Mouse (Mus musculus): ENCODE results near the gene Vmp1. TPM values are rescaled to one million over a fixed set of nuclear protein-coding genes. Genes with fewer than 3 reads are reported as not detected.

Vmp1 gene
- total RNA-seq, 2 experiments from 2014 or later, result 106 to 139 TPM

DNA sequence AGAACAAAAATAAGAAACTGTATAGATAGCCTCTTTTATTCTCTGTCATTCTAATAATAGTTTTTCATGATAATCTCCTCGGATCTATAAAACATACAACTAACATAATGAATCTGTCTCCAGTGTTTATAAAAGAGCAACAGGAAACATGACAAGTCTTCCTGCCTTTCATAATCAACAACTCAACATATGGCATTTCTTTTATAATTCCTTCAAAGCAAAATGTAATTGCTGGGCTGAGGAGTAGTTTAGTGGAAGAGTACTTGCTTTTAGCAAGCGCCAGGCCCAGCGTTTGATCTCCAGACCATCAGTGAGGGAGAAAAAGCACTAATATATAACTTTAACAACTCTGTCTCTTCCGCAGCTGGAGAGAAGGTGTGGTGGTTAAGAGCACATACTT lies 41.9 kb downstream of the Vmp1 start:
- no peak for DNase-seq (ENCODE audit: low spot score in 2 of 2)

DNA sequence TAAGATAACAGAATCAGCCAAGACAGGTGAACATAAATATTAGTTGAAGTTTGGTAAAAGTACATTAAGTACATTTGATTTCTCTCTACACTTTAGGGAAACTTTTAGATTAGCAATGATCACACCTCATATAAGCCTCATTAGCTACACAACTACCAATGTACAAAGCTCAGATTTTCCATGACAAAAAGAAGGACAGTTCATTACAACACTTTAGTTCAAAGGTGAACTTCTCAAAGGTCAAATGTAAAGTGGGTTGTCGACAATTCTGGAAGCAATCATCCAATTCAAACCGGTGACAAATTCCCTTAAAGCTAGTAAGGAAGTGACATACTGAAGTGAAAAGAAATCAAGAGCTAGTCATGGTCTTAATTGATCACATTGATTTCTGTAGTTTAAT lies 45.9 kb downstream of the Vmp1 start:
- no peak for DNase-seq (ENCODE audit: low spot score in 2 of 2)

DNA sequence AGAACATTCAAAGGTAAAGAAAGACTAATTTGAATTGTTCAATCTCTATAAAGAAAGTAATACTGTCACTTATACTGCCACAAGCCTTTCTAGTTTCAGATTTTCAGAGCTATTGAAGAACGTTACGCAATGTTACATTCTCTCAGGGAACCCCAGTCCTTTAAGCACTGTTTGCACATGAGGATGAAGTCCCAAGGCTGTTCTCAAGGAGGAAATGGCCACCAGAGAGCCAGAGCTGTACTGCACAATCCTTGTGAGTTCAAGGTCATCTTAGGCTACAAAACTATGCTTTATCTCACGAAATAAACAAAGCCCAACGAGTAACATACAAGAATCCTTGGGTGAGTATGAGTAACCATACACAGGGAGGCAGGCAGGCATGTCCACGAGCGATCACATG lies 49.2 kb downstream of the Vmp1 start:
- DNase-seq (ENCODE audit: low spot score in 2 of 2), result no peak

DNA sequence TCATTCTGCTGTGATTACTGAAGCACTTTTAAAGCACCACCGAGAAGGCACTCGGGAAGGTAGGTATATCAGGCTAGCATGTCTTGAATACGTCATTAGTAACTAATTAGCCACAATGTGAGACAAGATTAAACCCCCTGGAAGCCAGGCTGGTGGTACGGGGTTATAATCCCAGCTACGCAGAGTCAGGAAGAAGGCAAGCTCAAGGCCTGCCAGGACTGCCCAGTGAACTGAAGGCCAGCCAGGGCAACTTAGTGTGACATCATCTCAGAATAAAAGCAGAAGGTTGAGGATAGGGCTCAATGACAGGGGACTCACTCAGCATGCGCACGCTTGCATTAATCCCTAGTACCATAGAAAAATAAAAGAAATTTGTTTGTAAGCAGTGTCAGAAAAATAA lies 53.7 kb downstream of the Vmp1 start:
- peak in 1 of 2 experiments; percentile 48 for DNase-seq (ENCODE audit: low spot score in 2 of 2)

DNA sequence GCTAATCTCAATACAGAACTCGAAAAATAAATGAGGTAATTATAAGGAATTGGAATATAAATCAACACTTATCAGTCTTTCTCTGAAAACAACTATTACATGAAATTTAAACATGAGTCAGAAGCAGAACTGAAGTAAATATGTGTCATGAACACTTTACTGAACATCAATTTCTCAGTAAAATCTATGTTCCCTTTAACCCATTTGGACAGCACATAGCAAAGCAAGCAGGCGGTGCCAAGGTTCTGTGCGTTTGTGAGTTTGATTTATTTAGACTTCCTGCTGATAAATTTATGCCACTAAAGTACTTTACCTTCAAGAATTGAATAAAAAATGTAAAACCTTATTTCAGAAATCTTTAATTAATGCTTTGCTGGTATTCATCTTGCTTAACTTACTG lies 54.2 kb downstream of the Vmp1 start:
- DNase-seq (ENCODE audit: low spot score in 2 of 2), result no peak

DNA sequence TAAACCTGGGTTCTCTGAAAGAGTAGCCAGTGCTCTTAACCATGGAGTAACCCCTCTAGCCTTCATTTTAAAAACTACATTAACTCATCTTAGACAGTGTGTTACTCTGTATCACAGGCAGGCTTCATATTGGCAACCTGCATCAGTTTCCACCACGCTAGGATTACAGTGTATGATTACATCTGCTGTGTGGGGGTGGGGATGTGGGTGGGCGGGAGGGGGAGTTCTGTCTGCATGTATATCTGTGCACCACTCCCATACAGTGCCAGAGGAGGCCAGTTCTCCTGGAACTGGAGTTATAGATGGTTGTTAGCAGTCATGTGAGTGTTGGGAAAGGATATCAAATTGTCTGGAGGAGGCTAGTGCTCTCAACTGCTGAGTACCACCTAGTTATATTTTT lies 55.2 kb downstream of the Vmp1 start:
- no peak for DNase-seq (ENCODE audit: low spot score in 2 of 2)

DNA sequence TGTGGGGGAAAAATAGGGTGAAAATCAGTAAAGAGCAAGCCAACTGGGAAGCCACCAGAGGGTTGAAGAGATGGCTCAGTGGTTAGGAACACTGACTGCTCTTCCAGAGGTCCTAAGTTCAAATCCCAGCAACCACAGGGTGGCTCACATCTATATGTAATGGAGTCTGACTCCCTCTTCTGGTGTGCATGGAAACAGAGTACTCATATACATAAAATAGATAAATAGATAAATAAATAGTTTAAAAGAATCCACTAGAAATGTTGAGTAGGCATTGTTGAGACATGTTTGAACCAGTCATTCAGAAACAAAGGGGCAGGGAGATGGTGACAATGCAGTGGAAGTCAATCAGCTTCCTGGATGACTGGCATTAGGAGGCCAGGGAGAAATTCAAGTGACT lies 56.0 kb downstream of the Vmp1 start:
- DNase-seq (ENCODE audit: low spot score in 2 of 2), result no peak

DNA sequence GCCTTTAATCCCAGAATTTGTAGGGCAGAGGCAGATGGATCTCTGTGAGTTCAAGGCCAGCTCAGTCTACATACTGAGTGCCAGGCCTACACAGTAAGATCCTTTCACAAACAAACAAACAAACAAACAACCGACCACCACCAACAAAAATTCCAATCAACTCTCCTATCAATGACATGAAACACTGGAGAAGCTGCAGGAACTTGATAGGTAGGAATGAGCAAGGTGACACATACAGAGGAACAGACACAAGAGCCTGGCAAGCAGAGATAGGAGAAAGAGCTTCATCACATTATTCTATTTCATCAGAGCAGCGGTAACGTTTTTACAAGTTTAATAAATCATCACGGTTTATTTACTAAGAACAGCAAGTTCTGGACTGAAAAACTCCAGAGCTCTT lies 56.9 kb downstream of the Vmp1 start:
- DNase-seq (ENCODE audit: low spot score in 2 of 2), result no peak

DNA sequence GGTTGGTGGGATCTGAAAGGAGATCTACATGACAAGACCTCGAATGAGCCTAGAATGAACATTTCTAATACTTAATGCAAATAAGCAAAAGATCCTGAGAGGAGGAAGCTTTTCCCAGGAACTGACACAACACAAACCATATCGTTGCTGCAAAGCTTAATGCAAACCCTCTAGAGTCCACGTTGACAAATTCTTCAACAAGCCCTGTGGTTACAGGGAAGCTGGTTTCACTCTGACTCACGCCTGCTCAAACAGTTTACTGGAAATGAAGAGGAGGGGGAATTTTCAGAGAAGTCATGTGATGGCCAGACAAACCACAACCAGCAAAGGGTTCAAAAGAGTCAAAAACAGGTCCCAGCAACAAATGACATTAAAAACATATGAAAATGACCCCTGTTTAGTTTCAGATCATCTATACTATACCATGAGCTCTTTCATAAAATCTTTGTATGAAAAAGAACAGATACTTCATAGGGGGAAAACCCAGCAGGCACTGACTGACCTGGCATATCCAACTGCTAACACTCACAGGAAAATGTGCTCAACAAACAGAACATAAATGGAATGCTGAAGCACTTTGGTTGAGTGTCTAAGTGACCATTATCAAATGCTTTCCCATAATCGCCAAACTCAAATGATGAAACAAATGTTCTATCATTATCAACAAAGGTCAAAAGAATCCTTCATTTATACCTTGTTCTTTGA lies 59.2 kb downstream of the Vmp1 start:
- no peak for DNase-seq (ENCODE audit: low spot score in 2 of 2)

DNA sequence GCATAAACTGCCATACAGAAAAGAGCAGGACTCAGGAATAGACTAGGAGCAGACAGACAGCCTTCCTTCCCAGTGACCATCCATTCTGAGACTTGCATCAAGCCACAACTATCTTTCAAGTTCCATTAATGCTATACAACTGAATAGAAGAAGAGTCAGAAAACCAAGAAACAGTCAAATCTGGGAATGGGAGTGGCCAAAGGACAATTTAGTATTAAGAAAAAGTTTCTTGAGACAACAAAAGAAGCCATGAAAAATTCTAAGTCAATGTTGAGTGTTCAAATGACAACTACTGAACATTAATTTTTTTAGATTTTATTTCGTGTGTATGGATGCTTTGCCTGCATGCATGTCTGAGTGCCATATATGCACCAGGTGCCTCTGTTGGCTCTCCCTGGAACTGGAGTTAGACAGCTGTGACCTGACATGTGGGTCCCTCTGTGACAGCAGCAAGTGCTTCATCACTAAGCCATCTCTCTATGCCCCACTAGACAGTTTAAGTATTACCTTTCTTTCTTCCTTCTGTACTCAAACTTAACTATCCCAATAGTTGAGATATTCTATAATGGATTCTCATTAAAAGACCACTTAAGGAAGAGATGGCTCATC lies 60.1 kb downstream of the Vmp1 start:
- no peak for DNase-seq (ENCODE audit: low spot score in 2 of 2)

DNA sequence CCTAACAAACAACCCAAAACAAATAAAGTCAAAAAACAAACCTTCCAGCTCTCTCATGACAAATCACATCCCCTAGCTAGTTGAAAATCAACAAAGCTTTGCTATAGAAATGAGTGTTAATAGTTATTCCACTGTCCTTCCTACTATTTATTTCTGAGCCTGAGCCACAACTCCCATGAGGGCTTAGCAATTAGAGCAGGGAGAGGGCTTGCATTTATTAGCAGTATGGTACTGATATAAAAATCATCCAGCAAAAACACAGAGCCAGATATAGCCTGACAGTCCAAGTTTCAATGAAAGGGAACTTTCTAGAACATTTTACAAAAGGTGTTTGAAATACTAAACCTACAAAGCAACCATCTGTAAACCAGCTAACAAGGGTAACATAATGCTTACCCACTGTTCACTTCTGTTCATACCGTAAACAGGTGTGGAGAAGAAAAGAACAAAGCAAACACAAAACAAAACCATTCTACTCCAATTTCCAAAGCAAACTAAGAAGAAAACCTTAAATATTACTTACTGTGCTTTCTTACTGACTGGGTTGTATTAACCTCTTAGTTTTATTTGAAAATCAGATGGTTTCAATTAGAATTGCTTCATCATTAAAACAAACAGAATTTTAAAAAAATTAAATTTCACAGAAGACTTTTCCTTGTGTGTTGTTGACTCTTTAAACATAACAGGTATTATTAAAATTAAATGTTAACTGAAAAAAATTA lies 61.3 kb downstream of the Vmp1 start:
- no peak for DNase-seq (ENCODE audit: low spot score in 2 of 2)

DNA sequence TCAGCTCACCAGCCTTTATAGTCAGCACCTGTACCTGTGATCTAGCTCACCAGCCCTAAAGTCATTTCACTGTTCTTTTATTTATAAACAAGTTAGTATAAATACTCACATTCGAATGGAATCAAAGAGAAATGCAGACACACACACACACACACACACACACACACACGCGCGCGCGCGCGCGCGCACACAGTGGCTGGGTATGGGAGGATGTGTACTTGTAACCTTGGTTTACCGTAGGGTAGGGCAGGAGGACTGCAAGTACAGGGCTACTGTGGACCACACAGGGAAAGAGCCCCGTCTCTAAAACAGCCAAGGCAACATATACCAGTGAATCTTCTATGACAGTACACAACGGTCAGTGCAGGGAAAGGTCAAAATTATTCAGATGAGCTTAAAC lies 62.5 kb downstream of the Vmp1 start:
- DNase-seq (ENCODE audit: low spot score in 2 of 2), result no peak

DNA sequence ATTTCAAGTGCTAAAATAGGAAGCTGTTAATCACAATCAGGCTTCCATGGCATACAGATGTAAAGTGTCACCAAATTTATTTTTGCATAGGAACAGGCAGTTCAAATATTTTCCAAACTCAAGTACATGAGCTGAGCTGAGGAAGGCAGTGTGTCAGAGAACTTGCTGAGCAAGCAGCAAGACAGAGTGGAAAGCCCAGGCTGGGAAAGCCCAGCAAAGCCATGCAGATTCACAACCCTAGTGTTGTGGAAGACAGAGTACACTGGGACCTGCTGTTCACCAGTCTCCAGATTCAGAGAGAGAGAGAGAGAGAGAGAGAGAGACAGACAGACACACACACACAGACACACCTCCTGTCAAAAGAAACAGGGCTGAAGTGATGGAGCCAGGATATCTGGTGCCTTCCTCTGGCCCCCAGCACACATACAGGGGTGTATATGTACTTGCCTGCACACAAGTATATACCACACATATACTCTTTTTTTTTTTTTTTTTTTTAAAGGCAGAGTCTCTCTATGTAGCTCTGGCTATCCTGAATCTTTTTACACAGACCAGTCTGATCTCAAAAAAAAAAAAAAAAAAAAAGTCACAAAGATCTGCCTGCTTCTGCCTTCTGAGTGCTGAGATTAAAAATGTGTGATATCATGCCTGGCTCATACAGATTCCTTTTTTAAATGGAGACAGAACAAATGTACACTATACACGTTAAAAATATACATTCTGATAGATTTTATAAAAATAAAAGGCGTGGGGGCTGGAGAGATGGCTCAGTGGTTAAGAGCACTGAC lies 64.9 kb downstream of the Vmp1 start:
- no peak for DNase-seq (ENCODE audit: low spot score in 2 of 2)

DNA sequence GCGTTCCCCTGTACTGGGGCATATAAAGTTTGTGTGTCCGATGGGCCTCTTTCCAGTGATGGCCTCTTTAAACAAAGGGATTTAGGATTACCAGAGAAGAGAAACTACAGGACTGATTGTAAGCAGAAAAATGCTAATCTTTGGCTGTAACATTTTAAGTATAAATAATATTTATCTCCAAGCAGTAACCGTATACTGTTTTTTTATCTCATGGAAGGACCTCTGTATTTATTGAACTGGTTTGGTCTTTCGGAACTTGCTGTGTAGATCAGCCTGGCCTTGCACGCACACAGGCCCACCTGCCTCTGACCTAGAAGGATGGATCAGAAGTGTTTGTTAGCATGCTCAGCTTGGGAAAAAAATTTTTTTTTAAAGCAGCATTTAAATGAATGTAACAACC lies 69.0 kb downstream of the Vmp1 start:
- no peak for DNase-seq (ENCODE audit: low spot score in 2 of 2)

DNA sequence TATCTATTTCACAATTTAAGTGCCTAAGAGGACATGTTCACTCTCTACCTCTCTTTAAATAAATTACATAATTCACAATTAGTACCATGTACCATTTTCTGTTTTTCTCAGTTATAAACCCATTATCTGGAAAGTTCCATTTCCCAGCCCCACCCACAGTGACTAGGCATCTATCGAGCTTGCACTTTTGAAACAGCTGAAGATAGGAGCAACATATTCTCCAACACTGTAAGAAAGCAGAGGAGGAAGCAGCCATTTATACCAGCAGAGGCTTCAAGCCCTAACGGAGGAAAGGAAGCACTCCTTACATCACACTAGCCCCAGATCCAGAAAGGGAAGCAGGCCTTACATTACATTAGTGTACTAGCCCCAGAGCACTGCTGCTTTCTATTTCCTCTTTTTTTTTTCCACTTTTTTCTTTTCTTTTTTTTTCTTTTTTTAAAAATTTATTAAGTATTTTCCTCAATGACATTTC lies 69.5 kb downstream of the Vmp1 start:
- DNase-seq (ENCODE audit: low spot score in 2 of 2), result no peak

DNA sequence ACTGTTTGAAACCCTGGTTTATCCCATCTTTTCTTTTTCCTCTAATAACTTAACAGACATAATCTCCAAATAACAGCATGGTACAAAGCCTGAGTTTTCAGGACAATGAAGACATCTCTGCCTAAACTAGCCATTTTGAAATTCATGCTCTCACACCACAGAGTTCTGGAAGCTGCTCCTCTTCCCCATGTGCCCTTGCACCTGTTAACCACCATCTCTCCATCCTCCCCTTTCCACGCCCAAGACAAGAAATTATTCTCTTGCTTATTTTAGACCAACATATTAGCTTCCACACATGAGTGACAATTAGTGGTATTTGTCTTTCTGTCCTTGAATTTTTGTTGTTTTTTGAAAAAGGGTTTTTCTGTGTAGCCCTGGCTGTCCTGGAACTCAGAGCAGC lies 71.6 kb downstream of the Vmp1 start:
- DNase-seq (ENCODE audit: low spot score in 2 of 2), result no peak

DNA sequence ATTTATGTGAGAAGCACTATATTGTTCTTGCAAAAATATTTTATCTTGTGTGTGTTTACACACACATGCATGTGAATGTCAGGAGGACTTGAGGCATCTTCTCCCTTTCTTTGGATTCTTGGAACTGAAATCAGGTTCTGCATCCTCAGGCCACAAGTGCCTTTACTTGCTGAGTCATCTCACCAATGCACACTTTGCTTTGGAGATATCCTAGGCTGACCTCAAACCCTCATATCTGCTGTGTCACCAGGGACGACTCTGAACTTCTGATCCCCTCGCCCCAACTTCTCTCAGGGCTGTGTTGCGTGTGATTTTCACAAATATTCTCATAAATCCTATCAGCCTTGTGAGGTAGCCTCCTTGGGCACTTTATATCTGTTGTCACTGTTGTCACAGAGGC lies 73.4 kb downstream of the Vmp1 start:
- DNase-seq (ENCODE audit: low spot score in 2 of 2), result no peak

DNA sequence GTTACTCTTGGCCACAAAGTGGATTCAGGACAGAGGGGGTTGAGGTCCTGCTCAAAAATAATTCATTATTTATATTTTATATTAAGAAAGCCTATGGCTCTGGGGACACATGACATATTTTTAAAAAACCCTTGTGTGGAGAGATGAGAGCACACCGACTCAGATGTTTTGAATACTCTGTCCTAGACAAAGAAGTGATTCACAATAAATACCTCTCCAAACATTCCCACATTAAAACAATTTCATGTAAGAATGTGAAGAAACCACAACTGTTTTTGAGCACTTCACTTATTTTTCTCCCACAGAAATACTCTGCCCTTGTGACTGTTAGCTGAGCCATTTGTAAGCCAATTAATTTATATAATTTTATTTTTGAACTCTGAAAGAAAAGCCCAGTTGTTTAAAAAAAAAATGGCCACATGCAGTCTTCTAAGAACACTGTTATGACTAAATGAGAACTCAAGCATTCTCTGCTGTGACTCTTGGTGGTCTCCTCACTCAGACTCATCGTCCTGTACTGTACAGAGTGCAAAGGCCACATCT lies 75.8 kb downstream of the Vmp1 start:
- DNase-seq (ENCODE audit: low spot score in 2 of 2), result no peak

DNA sequence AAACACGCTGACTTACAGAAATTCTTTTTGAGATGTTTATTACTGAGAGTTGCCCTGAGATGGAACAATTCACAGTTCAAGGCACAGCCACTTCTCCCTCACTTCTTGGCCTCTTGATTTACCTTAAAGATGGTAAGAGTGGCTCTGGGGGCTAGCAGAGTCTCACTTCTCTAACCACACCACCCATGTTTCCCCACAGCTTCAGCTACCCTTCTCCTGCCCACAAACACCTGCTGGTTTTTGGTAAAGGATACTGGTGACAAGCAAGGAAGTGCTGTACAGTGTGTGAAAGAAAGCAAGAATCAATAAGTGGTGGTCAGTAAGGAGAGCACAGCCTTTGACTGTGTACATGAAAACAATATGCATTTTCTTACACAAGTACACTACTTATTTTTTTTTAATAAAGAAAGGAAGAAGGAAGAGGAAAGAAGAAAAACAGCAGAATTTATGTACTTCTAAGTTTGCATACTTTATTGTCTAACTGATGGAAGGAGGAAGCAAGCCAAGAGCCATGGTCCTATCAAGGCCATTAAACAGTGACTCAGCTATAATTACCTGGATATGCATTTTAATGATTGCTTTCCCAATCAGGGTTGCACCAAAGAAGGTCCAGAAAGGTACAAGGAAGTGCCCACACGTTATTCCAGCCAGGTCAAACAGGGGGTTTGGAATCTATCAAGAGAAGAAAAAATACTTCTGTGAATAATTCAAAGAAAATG lies 76.9 kb downstream of the Vmp1 start:
- no peak for DNase-seq (ENCODE audit: low spot score in 2 of 2)

DNA sequence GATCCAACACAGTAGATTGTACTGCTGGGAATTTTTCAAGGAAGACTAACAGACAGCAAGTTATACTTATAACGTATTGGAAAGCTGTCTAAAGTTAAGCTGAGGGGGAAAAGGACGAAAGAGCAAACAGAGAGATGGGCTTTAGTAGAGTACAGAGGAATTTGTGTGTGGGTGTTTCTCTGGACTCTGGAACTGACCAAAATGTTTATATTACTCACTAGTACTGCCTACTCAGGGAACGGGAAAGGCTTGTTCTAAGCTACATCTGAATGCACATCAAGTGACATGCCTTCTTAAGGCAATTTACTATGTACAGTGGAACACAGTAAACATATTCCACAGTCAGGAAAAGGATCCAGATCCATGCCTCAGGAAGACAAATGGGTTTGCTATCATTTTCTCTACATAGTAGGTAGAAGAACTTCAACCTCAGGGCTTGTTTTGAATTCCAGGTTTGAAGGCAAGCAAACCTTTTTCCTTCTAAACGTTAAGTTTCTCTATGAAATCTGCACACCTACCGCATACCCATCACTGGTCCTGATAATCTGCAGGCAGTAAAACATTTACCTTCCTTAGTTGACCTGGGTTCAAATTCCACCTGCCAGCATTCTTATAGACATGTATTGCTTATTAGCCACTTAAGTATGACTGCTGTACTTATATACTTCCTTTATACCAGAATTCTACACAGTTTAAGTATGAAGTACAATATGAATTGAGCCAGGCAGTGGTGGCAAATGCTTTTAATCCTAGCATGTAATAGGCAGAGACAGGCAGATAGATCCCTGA lies 78.7 kb downstream of the Vmp1 start:
- no peak for DNase-seq (ENCODE audit: low spot score in 2 of 2)
